Mouse (Mus musculus): ENCODE measurements at regions not wholly inside any gene's neighbourhood (a gene's known extent, or its start where the extent isn't known, plus 50 kb on each side); places are given as distances from the start of the nearest gene placed in this dataset.

GRCm38 (mm10) chr4:94343331-94343730, 213.0 kb upstream of the Gm10306 start:
- TF ChIP-seq CTCF (IDR thresholded peaks at IDR 0.05; ENCODE audit: borderline replicate concordance, insufficient read depth, low read depth, low read length) = no peak
- no peak for TF ChIP-seq POLR2A (IDR thresholded peaks at IDR 0.05; ENCODE audit: borderline replicate concordance, insufficient read depth, low read length)
